Mouse (Mus musculus): Measurements from ENCODE around the gene Prrxl1. TPM values are rescaled to one million over a fixed set of nuclear protein-coding genes. Genes with fewer than 3 reads are reported as not detected.

Prrxl1 gene
- polyA plus RNA-seq, 1 experiment from 2014 or later, result 0.11 TPM

- peaks cover 60% of the 10 kb centered on the region for H3K4me1 ChIP-seq
- H3K9ac ChIP-seq, result peak overlapping the region; percentile 88
- peak overlapping the region; percentile 97 for H3K27ac ChIP-seq (replicated peaks)
- no peak for ATAC-seq (ENCODE audit: extremely low read depth, insufficient number of reproducible peaks, low FRiP score, low TSS enrichment)
- 0 out of 2 replicates have a peak, but pooled peaks cover 3% of the 10 kb centered on the region for H3K27me3 ChIP-seq (replicated peaks)
- WGBS, result 42% methylated on average over 19 of the region's 19 CpGs
- H3K4me3 ChIP-seq, result peak overlapping the region; percentile 62
- no peaks in the 10 kb centered on the region for H3K9me3 ChIP-seq
- no peaks in the 10 kb centered on the region for H3K36me3 ChIP-seq
- peak overlapping the region; percentile 70 for H3K4me2 ChIP-seq
These were observed 85.0 kb downstream of the Prrxl1 start for GRCm38 (mm10) chr14:32683982-32684734.

DNA sequence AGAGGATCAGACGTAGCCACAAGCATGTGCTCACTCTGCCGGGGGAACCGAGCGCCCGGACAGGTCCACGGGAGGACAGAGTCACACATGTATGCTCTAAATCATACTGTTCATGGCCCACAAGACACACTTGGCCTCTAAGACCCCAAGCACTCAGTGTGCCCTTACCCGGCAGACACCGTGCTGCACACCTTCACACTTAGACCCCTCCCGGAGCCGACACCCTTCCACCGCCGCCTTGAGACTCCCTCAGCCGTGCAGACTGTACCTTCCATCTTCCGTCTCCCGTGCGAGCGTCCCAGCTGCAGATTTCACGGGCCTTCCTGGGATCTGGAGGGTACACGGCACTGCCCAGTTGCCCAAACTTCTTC is 85.5 kb downstream of the Prrxl1 start:
- Histone ChIP-seq H3K4me2 (peak overlapping the region; percentile 70), H3K36me3 (no peaks in the 10 kb centered on the region), H3K4me3 (peak overlapping the region; percentile 62), H3K27ac (replicated peaks) (peak overlapping the region; percentile 97), H3K9ac (peak overlapping the region; percentile 88), H3K4me1 (peaks cover 54% of the 10 kb centered on the region), H3K27me3 (replicated peaks) (0 out of 2 replicates have a peak, but pooled peaks cover 3% of the 10 kb centered on the region), H3K9me3 (no peaks in the 10 kb centered on the region)
- ATAC-seq (ENCODE audit: extremely low read depth, insufficient number of reproducible peaks, low FRiP score, low TSS enrichment), result no peak
- 38% methylated on average over 19 of the region's 19 CpGs for WGBS

DNA sequence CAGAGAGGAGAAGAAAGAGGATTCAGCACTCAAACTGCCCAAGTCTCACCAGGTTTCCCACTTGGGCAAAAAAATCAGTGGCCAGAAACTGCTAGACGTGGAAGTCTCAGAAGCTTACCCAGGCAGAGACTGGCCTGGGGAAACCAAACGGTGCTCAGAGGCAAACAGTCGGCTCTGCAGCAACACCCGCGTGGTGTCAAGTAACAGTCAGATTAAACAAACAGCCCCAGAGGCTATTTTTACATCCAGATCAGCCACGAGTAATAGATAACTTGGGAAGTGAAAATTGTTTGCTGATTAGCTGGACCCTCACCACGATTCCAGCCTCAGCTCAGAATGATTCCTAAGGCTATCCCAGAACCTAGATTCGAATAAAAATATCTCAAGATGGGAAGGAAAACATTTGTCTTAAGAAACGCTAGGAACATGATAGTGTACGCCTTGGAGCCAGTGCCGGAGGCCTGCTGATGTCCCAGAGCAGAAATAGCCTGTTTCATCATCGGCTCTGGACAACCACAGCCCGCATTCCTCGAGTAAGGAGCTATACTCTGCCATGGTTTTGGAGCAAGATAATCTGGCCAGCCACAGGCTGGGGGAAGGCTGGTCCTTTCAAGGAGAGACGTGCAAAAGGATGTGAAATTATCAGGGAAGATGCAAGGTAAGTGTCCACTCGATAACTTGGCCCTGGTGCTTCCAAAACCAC is 86.1 kb downstream of the Prrxl1 start, which contains the start of gene 3425401B19Rik:
Gene 3425401B19Rik, minus strand, starts transcription at position 170 of the 703 bp plus-strand sequence.
- H3K27me3 ChIP-seq (replicated peaks), result peaks cover 3% of the 10 kb centered on the region; the same call in 1 of the 2 replicates
- peak within 1 kb of the TSS; percentile 62 for H3K4me3 ChIP-seq
- peak within 1 kb of the TSS; percentile 70 for H3K4me2 ChIP-seq
- H3K9me3 ChIP-seq, result no peaks in the 10 kb centered on the region
- ATAC-seq (ENCODE audit: extremely low read depth, insufficient number of reproducible peaks, low FRiP score, low TSS enrichment), result no peak
- peaks cover 49% of the 10 kb centered on the region for H3K4me1 ChIP-seq
- H3K36me3 ChIP-seq, result no peaks in the 10 kb centered on the region
- 13% methylated on average over 16 of the region's 16 CpGs for WGBS
- peak within 1 kb of the TSS; percentile 88 for H3K9ac ChIP-seq
- peak within 1 kb of the TSS; percentile 97 for H3K27ac ChIP-seq (replicated peaks)

GRCm38 (mm10) chr14:32695906-32696305 is 96.7 kb downstream of the Prrxl1 start:
- peaks cover 29% of the 10 kb centered on the region for H3K27me3 ChIP-seq (replicated peaks)
- H3K9me3 ChIP-seq, result no peaks in the 10 kb centered on the region
- H3K36me3 ChIP-seq, result no peaks in the 10 kb centered on the region
- WGBS, result 74% methylated on average over 2 of the region's 2 CpGs
- H3K4me1 ChIP-seq, result peaks cover 21% of the 10 kb centered on the region
- no peak overlapping the region for H3K4me2 ChIP-seq
- ATAC-seq (ENCODE audit: extremely low read depth, insufficient number of reproducible peaks, low FRiP score, low TSS enrichment), result no peak
- no peak overlapping the region for H3K4me3 ChIP-seq
- no peak overlapping the region for H3K27ac ChIP-seq (replicated peaks)
- H3K9ac ChIP-seq, result no peak overlapping the region

DNA sequence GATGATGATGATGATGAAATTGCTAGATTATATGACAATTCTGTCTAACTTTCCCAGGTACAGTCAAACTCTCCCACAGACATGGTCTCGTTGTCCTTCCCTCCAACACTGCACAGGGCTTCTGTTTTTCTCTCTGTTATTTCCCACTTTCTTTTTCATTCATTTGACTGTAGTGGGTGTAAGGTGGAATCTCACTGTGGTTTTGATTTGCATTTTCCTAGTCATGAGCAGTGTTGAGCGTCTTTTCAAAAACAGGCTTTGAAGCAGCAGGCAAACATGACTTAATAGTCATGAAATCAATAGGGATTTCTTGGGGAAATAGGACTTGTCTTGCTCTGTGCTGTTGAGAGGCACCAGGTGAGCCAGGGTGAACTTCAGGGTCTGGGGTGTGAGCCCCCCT is 97.1 kb downstream of the Prrxl1 start:
- no peaks in the 10 kb centered on the region for H3K9me3 ChIP-seq
- peaks cover 29% of the 10 kb centered on the region for H3K27me3 ChIP-seq (replicated peaks)
- peaks cover 26% of the 10 kb centered on the region for H3K4me1 ChIP-seq
- H3K4me3 ChIP-seq, result no peak overlapping the region
- H3K9ac ChIP-seq, result no peak overlapping the region
- no peaks in the 10 kb centered on the region for H3K36me3 ChIP-seq
- no peak overlapping the region for H3K27ac ChIP-seq (replicated peaks)
- no peak for ATAC-seq (ENCODE audit: extremely low read depth, insufficient number of reproducible peaks, low FRiP score, low TSS enrichment)
- no peak overlapping the region for H3K4me2 ChIP-seq
- 82% methylated on average over 2 of the region's 2 CpGs for WGBS

DNA sequence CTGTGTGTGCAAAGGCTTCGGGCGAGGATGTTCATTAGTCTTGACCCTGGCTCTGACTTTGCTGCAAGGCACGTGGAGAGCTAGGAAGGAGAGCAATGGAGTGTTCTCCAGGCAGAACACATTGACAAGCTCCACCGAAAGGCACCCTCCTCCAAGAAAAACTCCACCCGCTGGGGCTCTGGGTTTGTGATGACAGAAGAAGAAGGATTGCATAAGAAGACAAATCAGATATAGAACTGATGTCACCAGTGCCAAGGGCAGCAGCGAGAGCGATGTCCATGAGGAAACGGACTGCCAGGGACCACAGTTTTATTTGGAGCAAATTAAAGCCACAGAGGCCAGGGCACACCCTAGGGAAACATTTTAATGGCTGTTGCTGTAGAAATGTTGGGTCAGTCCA is 98.6 kb downstream of the Prrxl1 start:
- Histone ChIP-seq H3K27ac (replicated peaks) (no peak overlapping the region), H3K4me2 (no peak overlapping the region), H3K9ac (no peak overlapping the region), H3K36me3 (no peaks in the 10 kb centered on the region), H3K4me1 (peaks cover 33% of the 10 kb centered on the region), H3K27me3 (replicated peaks) (peaks cover 36% of the 10 kb centered on the region), H3K4me3 (no peak overlapping the region), H3K9me3 (no peaks in the 10 kb centered on the region)
- no peak for ATAC-seq (ENCODE audit: extremely low read depth, insufficient number of reproducible peaks, low FRiP score, low TSS enrichment)
- 68% methylated on average over 8 of the region's 8 CpGs for WGBS

GRCm38 (mm10) chr14:32698556-32698955 is 99.3 kb downstream of the Prrxl1 start:
- Histone ChIP-seq H3K36me3 (no peaks in the 10 kb centered on the region), H3K27me3 (replicated peaks) (peaks cover 39% of the 10 kb centered on the region), H3K9me3 (no peaks in the 10 kb centered on the region), H3K4me1 (peaks cover 29% of the 10 kb centered on the region), H3K4me3 (no peak overlapping the region), H3K27ac (replicated peaks) (no peak overlapping the region), H3K4me2 (no peak overlapping the region), H3K9ac (no peak overlapping the region)
- 56% methylated on average over 3 of the region's 3 CpGs for WGBS
- no peak for ATAC-seq (ENCODE audit: extremely low read depth, insufficient number of reproducible peaks, low FRiP score, low TSS enrichment)

Other genes starting within 250 kb of the Prrxl1 start
- not detected in 2 replicates for gene 1700024G13Rik, start 211.0 kb upstream of the Prrxl1 start, polyA plus RNA-seq (2015; fragmentation: Nextera tagmentation; extraction: Ambion mirVana)
- 0.19 and 0.51 TPM in 2 replicates for gene Slc18a3, start 134.6 kb upstream of the Prrxl1 start, polyA plus RNA-seq (2015; fragmentation: Nextera tagmentation; extraction: Ambion mirVana)
- gene Chat, start 133.4 kb upstream of the Prrxl1 start, polyA plus RNA-seq (2015; fragmentation: Nextera tagmentation; extraction: Ambion mirVana), result 0.05 TPM in 1 of 2 replicates, not detected in the other
- 10.6 and 11.9 TPM in 2 replicates for gene Ercc6, start 85.9 kb upstream of the Prrxl1 start, polyA plus RNA-seq (2015; fragmentation: Nextera tagmentation; extraction: Ambion mirVana)
- gene 3425401B19Rik, start 85.9 kb downstream of the Prrxl1 start, polyA plus RNA-seq (2015; fragmentation: Nextera tagmentation; extraction: Ambion mirVana), result 8.5 and 10.6 TPM in 2 replicates
- 0.76 and 1.0 TPM in 2 replicates for gene Tmem273, start 186.6 kb downstream of the Prrxl1 start, polyA plus RNA-seq (2015; fragmentation: Nextera tagmentation; extraction: Ambion mirVana)
- 0.08 and 0.20 TPM in 2 replicates for gene Fam170b, start 234.6 kb downstream of the Prrxl1 start, polyA plus RNA-seq (2015; fragmentation: Nextera tagmentation; extraction: Ambion mirVana)

Data from heart, embryonic 13.5 days (tissue).